Mouse (Mus musculus) embryo, embryonic 10 days (tissue): ENCODE data around the gene Drosha.
A peak's percentile ranks its signal among the peaks of the same experiment; 100 is the strongest.
"Not testable (repeated sequence)": the region's sequence is repeated elsewhere in the genome, so short reads cannot be mapped to it uniquely, and the experiment has no call there.

ENCODE experiments used
- DNase-seq: peaks from one replicate; pipeline ENCODE4 v3.0.0-alpha.2; 2015; ENCODE audit warnings: low spot score

Gene Drosha

GRCm38 (mm10) chr15:12824197-12824952 lies at the start of gene Drosha, which contains the start of gene 6030458C11Rik:
Drosha (plus strand) TSS chr15:12824815.
6030458C11Rik (minus strand) TSS chr15:12824649.
- peak; percentile 100 for DNase-seq

DNA sequence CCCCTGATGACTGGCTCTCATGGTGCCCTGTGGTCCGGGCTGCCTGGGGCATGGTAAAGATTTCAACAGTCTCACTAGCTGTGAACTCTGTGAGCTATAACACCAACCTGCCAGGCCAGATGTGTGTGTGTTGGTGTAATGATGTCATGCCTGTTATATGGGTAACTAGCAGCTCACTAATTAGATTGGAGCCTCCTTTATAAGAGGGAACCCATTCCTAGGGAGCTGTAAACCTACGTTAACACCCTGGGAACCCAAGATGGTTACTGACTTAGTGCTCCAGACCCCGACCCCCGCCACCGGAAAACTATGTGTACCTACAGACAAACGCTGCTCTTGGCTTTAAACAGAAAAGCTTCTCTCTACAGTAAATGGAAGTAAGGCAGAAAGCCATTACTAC lies 43.3 kb upstream of the Drosha start:
- DNase-seq, result no peak

- DNase-seq, result no peak
Observed at GRCm38 (mm10) chr15:12781729-12782326, 42.8 kb upstream of the Drosha start.

- no peak for DNase-seq
Observed at GRCm38 (mm10) chr15:12788536-12788935, 36.1 kb upstream of the Drosha start.

- DNase-seq, result peak; percentile 67
Observed at GRCm38 (mm10) chr15:12789406-12789867, 35.2 kb upstream of the Drosha start.

DNA sequence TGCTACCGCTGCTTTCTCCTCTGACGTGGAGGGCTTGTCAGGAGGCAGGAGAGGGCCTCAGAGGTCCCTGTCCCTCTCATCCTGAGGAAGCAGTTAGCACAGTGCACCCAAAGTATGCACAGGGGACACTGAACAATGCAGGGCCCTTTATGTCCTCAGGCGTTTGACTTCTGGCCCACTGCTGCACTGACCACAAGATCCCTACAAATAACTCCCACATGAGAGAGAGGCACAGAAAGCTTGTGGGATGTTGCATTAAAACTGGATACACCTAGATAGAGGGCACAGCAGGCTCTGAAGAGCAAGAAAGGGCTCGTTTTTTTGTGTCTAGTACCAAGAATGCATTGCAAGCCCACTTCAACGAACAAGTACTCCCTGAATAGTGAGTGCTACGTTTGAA lies 30.3 kb upstream of the Drosha start:
- no peak for DNase-seq

GRCm38 (mm10) chr15:12795457-12795894 lies 29.1 kb upstream of the Drosha start:
- DNase-seq, result peak; percentile 93

DNA sequence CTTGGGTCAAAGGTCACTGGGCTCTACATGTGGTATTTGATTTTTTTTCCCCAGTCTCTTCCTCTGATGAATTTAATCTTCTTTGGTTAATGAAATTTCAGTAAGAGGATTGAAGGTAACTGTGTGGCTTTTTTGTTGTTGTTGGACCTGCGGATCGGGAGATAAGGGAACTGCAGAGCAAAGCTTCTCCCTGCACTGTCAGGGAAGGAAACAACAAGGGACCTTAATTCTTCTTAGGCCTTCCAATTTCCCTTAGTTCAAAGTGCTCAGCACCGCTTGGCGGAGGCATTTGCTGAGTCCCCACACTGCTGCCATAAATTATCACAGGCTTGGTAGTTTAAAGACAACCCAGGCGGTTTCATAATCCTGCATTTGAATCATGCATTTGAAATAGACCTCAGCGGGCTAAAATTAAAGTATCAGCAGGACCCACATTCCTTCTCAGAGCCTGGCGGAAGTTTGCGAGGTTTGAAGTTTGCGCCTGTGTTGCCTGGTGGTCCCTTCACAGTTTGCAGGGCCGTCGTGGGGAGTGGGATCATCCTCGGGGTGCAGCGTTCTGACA lies 28.6 kb upstream of the Drosha start:
- DNase-seq, result no peak

GRCm38 (mm10) chr15:12798043-12798442 lies 26.6 kb upstream of the Drosha start:
- no peak for DNase-seq

DNA sequence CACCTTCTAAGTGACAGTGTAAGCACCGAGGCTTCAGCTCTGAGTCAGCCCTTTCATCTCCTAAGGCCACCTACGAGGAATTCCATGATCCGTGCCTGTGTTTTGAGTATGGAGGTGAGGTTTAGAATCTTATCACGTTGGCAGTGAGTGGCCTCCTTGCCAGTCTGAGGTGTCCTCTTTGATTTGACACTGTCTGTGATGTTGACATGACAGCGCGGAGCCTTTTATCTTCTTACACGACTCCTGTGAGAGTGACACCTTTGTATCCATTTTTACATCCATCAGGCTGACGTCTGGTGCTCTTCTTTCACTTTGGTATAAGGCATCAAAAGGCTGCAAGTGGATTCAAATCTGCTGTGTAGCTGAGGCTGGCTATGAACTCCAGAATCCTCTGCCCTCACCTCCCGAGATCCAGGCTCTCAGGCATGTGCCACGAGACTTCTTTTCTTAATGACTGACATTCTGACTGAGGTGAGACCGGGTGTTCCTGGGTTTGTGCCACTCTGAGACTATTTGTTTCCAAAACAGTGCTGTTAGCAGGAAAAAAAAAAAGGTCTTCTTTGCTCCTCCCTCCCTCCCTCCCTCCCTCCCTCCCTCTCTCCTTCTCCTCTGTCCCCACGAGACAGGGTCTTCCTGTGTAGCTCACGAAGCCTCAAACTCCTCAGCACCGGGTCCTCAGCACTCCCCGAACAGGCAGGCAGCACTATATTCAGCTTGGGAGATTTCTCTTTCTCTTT lies 24.0 kb upstream of the Drosha start:
- no peak for DNase-seq

- DNase-seq, result not testable (repeated sequence)
Observed at GRCm38 (mm10) chr15:12801142-12801506, 23.5 kb upstream of the Drosha start.

GRCm38 (mm10) chr15:12805071-12805470 lies 19.5 kb upstream of the Drosha start:
- DNase-seq, result no peak

GRCm38 (mm10) chr15:12807088-12807487 lies 17.5 kb upstream of the Drosha start:
- DNase-seq, result no peak

DNA sequence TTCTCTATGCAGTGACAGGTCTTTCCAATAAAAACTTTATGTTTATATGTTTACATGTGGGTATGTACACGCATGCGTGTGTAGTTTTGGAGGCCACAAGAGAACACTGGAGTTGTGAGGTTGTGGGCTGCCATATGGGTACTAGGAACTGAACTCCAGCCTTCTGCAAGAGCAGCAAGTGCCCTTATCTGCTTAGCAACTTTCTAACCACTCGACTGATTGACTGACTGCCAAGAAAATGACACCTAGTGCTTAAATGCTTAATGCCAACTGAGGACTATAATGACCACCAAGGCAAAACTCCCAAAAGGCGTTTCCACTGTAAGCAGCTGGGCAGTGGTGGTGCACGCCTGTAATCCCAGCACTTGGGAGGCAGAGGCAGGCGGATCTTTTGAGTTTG lies 15.3 kb upstream of the Drosha start:
- DNase-seq, result no peak

GRCm38 (mm10) chr15:12812646-12813045 lies 12.0 kb upstream of the Drosha start:
- DNase-seq, result no peak

GRCm38 (mm10) chr15:12817592-12817991 lies 7.0 kb upstream of the Drosha start:
- no peak for DNase-seq

DNA sequence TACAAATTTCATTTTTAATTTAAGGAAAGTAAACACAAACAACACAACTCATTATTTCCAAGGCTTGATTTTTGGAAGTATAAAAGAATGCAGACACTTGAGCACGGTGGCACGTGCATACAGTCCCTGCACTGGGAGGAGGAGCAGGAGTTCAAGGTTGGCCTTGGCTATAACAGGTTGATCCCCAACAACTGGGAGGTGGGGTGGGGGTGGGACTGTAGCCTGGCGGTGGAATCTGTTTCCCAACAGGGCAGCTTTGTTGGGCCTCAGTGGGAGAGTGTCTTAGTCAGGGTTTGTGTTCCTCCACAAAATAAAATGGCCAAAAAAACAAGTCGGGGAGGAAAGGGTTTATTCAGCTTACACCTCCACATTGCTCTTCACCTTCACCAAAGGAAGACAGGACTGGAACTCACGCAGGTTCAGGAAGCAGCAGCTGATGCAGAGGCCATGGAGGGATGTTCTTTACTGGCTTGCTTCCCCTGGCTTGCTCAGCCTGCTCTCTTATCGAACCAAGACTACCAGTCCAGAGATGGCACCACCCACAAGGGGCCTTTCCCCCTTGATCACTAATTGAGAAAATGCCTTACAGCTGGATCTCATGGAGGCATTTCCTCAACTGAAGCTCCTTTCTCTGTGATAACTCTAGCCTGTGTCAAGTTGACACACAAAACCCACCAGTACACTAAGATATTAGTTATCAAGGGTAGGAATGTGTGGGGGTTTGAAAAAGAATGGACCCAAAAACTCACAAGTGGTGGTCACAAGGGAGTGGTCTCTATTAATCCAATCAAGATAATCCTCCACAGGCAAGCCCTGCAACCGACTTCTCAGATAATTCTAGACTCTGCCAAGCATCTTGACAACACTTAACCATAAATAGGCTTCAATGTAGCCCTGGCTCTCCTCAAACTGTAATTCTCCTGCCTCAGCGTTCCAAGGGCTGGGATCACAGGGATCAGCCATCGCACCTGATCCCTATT lies 1.9 kb upstream of the Drosha start:
- no peak for DNase-seq

GRCm38 (mm10) chr15:12823455-12824119 lies 1.0 kb upstream of the Drosha start:
- no peak for DNase-seq

- DNase-seq, result peak; percentile 32
Observed at GRCm38 (mm10) chr15:12824965-12825364, 350 bp downstream of the Drosha start.

- no peak for DNase-seq
Observed at GRCm38 (mm10) chr15:12825408-12825807, 793 bp downstream of the Drosha start.

DNA sequence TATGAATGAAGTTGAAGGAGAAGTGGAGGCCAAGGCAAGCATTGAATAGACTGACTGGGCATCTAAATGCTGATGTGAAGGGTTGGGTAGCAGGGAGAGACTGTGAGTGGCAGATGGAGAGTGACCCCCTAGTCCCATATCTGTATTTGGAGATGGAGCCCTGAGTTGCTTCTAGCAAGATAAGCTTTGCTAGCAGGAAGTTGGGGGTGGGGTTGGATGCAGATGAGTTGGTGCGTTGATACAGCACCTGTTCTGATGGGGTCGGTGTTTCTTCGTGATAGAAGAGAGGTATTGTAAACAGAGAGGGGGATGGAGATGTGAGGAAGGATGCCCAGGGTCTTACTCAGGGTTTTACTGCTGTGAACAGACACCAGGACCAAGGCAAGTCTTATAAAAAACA lies 5.3 kb downstream of the Drosha start:
- DNase-seq, result no peak
